Mouse (Mus musculus): ENCODE data around the gene Ezh2.

Gene Ezh2

GRCm38 (mm10) chr6:47535333-47535732 lies 59.8 kb downstream of the Ezh2 start:
- no peak for DNase-seq (ENCODE audit: low spot score)

GRCm38 (mm10) chr6:47532547-47532946 lies 62.6 kb downstream of the Ezh2 start:
- no peak for DNase-seq (ENCODE audit: low spot score)

- no peak for DNase-seq (ENCODE audit: low spot score)
Observed at GRCm38 (mm10) chr6:47527655-47528054, 67.5 kb downstream of the Ezh2 start.

- DNase-seq (ENCODE audit: low spot score), result peak; percentile 13
Observed at GRCm38 (mm10) chr6:47527129-47527528, 68.0 kb downstream of the Ezh2 start.

- DNase-seq (ENCODE audit: low spot score), result no peak
Observed at GRCm38 (mm10) chr6:47526446-47526845, 68.7 kb downstream of the Ezh2 start.

GRCm38 (mm10) chr6:47525041-47525440 lies 70.1 kb downstream of the Ezh2 start:
- DNase-seq (ENCODE audit: low spot score), result no peak

- DNase-seq (ENCODE audit: low spot score), result no peak
Observed at GRCm38 (mm10) chr6:47522431-47522830, 72.7 kb downstream of the Ezh2 start.

- no peak for DNase-seq (ENCODE audit: low spot score)
Observed at GRCm38 (mm10) chr6:47520030-47520429, 75.1 kb downstream of the Ezh2 start.

GRCm38 (mm10) chr6:47494562-47494961 lies 100.6 kb downstream of the Ezh2 start:
- DNase-seq (ENCODE audit: low spot score), result no peak

GRCm38 (mm10) chr6:47482027-47482426 lies 113.1 kb downstream of the Ezh2 start:
- no peak for DNase-seq (ENCODE audit: low spot score)

Data from retina, embryonic 14.5 days (tissue).